Mouse (Mus musculus) embryo, embryonic 10.5 days (tissue): Measurements from ENCODE around the gene Brinp3.

Experiments used
- DNase-seq: peaks from one replicate; pipeline ENCODE4 v3.0.0-alpha.2; 2015; ENCODE audit warnings: low spot score

The Brinp3 gene

DNA sequence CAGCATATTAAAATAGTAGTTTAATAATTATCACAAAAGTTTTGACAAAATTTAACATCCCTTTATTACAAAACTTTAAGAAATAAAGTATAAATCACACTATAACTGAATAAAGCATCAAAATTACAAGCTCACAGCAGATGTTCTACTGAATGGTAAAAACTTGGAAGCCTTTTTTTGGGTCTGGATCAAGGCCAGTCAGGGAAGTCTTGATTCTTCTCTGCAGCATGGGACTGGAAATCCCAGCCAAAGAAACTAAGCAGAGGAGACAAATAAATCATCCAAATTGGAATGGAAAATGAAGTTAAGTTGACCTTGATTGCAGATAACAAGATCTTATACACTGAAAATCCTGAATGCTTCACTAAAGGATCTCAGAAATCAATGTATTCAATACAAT, 298.3 kb downstream of the Brinp3 start:
- no peak for DNase-seq

DNA sequence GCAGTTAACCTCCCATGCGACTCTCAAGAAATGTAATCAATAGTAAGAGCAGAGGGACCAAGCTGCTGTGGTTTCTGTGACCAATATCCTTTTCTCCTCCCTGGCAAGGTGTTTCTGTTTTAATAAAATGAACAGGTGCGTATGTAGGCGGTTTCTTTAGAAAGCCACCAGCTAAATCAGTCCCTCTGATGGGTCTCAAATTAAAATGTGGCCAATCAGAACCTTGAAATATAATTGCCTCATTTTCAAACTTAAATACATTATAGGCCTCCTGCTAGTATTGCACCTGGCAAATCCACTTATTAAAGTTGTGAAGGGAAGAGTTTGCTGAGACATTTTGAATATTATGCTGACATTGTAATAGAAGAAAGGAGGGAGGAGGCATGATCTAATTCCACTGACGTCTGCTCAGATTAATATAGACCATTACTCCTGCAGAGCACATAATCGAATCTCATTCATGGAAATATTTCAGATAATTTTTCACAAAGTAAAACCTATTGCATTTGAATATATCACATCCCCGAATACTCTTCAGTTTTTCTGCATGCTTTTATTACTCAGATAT, 305.5 kb downstream of the Brinp3 start:
- no peak for DNase-seq

DNA sequence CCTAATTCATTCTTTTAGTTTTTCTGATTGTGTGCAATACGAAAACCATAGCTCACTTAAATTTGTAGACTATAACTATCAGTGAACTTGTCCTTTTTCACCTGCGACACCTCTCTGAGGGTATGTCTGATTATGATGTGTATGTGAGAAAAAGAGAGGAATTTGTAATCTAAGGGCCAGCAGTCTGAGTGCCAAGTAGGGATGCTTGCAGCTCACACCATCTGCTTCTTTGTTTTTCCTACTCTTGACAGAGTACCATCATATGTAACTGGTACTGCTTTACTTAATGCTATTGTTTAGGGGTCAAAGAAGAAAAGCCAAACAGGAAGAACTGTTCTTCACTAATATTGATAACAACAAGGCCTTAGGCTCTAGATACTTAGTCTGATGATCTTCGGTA, 307.3 kb downstream of the Brinp3 start:
- DNase-seq: no peak

DNA sequence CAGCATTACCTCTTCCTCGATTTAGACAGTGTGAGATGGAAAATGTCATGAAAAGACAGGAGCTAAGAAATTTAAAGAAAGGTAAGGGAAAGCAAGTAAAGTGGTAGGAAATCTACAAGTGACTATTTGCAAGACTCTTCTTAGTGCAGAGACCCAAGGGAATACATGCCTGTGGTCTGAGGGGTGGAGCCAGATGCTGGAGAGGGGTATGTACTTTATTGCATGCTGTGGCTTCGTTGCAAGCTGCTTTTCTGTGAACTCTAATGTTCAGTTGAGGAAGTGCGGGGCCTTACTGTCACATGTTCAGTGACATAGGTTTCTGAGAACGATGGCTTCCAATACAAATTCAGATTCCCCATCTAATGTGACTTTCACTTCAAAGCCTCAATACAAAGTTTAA, 313.2 kb downstream of the Brinp3 start:
- no peak for DNase-seq

DNA sequence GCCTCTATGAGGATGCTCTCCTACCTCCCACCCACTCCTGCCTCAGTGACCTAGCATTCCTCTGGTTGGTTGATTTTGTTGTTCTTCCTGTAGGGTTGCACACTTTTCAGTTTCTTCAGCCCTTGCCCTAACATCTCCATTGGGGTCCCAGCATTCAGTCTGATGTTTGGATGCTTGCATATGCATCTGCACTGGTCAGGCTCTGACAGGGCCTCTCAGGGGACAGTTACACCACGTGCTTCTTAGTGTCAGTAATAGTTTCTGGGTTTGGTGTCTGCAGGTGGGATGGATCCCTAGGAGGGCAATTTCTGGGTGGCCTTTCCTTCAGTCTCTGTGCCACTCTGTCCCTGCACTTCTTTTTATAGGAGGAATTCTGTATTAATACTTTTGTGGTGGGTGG, 339.3 kb downstream of the Brinp3 start:
- DNase-seq: no peak

DNA sequence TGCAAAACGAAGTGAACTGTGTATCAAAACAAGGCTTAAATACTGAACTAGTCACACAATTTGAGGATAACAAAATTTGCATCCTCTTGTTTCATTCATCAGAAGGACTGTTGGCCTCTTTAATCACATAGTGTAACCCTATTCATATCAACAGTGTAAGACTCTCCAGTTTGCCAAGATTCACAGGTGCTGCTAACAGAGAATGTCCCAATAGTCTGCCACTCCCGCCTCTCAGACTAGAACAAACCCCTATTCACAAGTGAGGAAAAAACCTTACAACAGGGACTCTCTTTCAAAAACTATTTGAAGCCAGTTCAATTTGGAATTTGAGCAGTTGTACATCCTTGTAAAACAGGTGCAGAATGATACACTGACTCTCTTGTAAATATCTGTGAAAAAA, 349.5 kb downstream of the Brinp3 start:
- no peak for DNase-seq

DNA sequence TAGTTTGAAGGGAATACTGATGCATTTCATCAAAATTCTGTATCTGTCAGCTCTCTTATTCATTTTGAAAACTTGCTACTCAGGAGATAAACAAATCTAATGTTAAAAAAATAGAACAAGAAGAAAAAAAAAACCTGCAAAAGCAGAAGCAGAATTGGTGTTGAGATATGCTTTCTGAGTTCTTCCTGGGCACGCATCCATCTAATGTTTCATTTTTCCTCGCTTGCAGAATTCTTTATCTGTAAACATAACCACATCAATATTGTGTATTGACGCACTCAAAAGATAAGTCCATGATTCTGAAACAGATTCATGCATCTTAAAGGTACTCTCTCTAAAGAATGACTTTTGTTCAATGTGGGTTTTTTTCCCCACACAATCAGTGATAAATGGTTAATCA, 354.3 kb downstream of the Brinp3 start:
- DNase-seq: no peak

DNA sequence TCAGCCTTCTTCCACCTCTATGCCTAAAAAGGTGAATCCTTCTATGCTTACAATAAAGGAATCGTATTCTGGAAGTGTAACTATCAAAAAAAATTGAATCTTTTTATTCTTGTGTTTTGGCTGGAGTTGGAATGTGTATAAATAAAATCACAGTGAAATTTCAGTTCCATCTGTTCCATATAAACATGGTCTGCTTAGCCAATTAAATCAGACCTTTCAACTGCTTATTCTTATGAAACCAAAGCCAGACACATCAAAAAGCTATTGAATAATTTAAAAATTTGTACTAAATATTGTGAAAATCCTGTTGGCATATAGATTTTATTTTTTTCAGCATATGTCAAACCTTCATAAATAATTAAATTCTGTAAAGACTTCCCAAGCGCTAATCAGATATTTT, 355.6 kb downstream of the Brinp3 start:
- DNase-seq: no peak

DNA sequence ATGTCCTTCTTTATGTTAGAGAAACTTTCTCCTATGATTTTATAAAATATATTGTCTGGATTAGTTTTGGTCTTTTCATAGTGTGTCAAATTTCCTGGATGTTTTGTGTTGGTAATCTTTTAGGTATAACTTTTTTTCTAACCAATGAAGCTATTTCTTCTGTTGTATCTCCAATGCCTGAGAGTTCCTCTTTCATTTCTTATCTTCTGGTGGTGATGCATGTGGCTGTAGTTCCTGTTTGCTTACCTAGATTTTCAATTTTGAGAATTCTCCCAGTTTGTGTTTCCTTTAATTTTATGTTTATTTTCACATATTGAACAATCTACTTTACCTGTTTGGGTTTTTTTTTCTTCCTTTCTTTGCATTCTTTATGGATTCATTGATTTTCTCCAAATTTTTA, 404.1 kb downstream of the Brinp3 start:
- no peak for DNase-seq

DNA sequence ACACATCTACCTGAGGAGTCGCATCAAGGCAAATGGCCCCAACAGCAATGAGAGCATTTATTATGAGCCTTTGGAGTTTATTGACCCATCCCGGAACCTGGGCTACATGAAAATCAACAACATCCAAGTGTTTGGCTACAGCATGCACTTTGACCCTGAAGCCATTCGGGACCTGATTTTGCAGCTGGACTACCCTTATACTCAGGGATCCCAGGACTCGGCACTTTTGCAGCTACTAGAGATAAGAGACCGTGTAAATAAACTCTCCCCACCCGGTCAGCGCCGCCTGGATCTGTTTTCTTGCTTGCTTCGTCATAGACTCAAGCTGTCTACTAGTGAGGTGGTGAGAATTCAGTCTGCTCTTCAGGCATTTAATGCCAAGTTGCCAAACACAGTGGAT, 407.1 kb downstream of the Brinp3 start:
- DNase-seq: no peak

DNA sequence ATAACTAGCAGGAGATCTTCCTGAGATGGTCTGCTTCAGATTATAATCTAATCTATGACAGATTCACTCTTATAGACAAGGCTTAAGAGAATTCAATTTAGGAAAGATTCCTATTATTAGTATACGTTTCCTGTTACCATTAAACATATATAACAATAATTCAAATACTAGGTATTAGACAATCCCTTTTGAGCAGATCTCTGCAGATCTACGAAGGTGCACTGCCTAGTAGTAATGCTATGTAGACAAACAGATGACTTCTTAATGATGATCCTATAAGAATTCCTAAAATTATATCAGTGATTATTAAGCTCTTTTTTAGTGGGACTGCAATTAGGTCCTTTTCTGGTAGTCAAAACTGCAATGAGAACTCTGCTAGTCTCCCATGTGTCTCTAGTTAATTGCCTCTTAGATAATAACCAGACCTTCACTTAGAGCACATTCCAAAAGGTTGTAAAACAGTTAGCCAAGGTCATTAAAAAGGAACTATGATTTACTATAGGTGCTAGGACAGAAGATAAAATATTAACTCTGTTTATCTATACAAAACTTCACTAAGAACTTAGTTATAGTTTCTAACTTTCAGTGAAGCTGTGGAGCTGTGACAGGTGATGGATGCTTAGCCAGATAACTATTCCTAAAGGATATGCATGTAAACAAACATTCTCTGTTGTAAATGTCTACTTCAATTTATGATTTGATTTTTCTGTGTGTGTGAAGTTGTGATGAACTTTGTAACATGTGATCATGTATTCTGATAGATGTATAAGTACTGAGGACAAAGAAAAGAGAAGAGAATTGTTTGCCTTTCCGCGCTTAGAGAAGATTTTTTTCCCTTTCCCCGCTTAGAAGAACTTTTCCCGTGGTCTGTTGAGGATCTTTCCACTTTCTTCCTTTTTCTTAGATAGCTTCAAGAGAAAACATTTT, 445.2 kb downstream of the Brinp3 start:
- no peak for DNase-seq
